Mouse (Mus musculus) myocyte (in vitro differentiated cells): ENCODE measurements at regions not wholly inside any gene's neighbourhood (a gene's known extent, or its start where the extent isn't known, plus 50 kb on each side); places are given as distances from the start of the nearest gene placed in this dataset.

Source experiments
- H3K27me3 ChIP-seq: one replicate; pipeline ENCODE4 v1.6.1; 2011; ENCODE audit not compliant: control insufficient read depth, insufficient read depth, insufficient read length
- H3K36me3 ChIP-seq: one replicate; pipeline ENCODE4 v1.6.1; 2011; ENCODE audit not compliant: control insufficient read depth, insufficient read depth
- H3K4me2 ChIP-seq: one replicate; pipeline ENCODE4 v1.6.1; 2011; ENCODE audit warnings: low read depth, control low read depth
- H3K4me3 ChIP-seq: one replicate; pipeline ENCODE4 v1.5.1; 2011; ENCODE audit warnings: mild to moderate bottlenecking, control low read depth, moderate library complexity
- H3K79me2 ChIP-seq: one replicate; pipeline ENCODE4 v1.6.1; 2011; ENCODE audit not compliant: control insufficient read depth, insufficient read depth
- H3ac ChIP-seq: one replicate; pipeline ENCODE4 v1.6.1; 2011; ENCODE audit not compliant: control insufficient read depth, insufficient read length
- CEBPB ChIP-seq: IDR thresholded peaks from 2 replicates; pipeline ENCODE4 v1.6.1; 2011; ENCODE audit warnings: mild to moderate bottlenecking, moderate library complexity; ENCODE audit not compliant: poor library complexity, insufficient read depth, severe bottlenecking
- E2F4 ChIP-seq: IDR thresholded peaks from one replicate; pipeline ENCODE4 v1.6.1; 2011; ENCODE audit warnings: mild to moderate bottlenecking, control low read depth, moderate library complexity; ENCODE audit not compliant: insufficient read depth
- MAX ChIP-seq: IDR thresholded peaks from one replicate; pipeline ENCODE4 v1.6.1; 2011; ENCODE audit warnings: low read depth, mild to moderate bottlenecking, control low read depth
- MYOD1 ChIP-seq, 3 experiments: IDR thresholded peaks; one replicate each; pipeline ENCODE4 v1.6.1; 2011; ENCODE audit warnings: control low read depth in 2 of 3, low read depth in 2 of 3, mild to moderate bottlenecking in 2 of 3, moderate library complexity in 1 of 3; ENCODE audit not compliant: insufficient read length in 2 of 3, control insufficient read depth in 1 of 3
- MYOG ChIP-seq, 3 experiments: IDR thresholded peaks; one replicate each; pipeline ENCODE4 v1.6.1; 2011; ENCODE audit warnings: control low read depth in 2 of 3, low read depth in 2 of 3, mild to moderate bottlenecking in 2 of 3; ENCODE audit not compliant: insufficient read length in 2 of 3, control insufficient read depth in 1 of 3, insufficient read depth in 1 of 3
- POLR2A ChIP-seq: IDR thresholded peaks from one replicate; pipeline ENCODE4 v1.6.1; 2011; ENCODE audit warnings: low read depth, mild to moderate bottlenecking, control low read depth, moderate library complexity; ENCODE audit not compliant: insufficient read length
- POLR2AphosphoS2 ChIP-seq: IDR thresholded peaks from one replicate; pipeline ENCODE4 v1.6.1; 2011; ENCODE audit warnings: low read depth, control low read depth; ENCODE audit not compliant: insufficient read length
- REST ChIP-seq: IDR thresholded peaks from one replicate; pipeline ENCODE4 v1.6.1; 2011; ENCODE audit warnings: mild to moderate bottlenecking, control low read depth, moderate library complexity; ENCODE audit not compliant: insufficient read depth, insufficient read length
- SRF ChIP-seq: IDR thresholded peaks from one replicate; pipeline ENCODE4 v1.6.1; 2011; ENCODE audit warnings: low read depth; ENCODE audit not compliant: control insufficient read depth, insufficient read length
- TCF12 ChIP-seq: IDR thresholded peaks from one replicate; pipeline ENCODE4 v1.6.1; 2011; ENCODE audit warnings: mild to moderate bottlenecking, control low read depth; ENCODE audit not compliant: poor library complexity, insufficient read depth, severe bottlenecking
- TCF3 ChIP-seq: IDR thresholded peaks from one replicate; pipeline ENCODE4 v1.6.1; 2011; ENCODE audit warnings: low read depth, control low read depth; ENCODE audit not compliant: insufficient read length
- USF1 ChIP-seq: IDR thresholded peaks from one replicate; pipeline ENCODE4 v1.6.1; 2011; ENCODE audit warnings: low read depth, mild to moderate bottlenecking, control low read depth, moderate library complexity

DNA sequence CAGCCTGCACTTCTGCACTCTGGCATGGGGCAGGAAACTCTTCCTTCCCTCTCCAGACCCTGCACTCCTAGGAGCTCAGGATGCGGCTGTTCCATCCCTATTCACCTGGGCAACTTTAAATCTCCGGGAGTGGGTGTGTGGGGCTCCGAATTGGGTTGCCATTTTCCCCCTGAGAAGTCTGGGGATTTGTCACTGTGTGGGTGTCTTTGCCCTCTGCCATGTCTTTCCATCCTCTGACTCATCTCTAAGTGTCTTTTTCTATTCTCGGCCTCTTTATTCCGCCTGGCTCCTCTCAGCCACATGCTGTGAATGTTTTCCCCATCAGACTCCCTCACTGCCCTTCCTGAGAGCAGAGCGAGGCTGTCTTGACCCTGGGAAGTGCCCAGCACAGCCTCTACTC lies 448.2 kb downstream of the Vrk1 start:
- Histone ChIP-seq H3K4me3 (no peak overlapping the region), H3K4me2 (no peak overlapping the region), H3K36me3 (no peaks in the 10 kb centered on the region), H3ac (no peak overlapping the region), H3K79me2 (no peaks in the 10 kb centered on the region), H3K27me3 (no peaks in the 10 kb centered on the region)
- no peak for TF ChIP-seq TCF12
- TF ChIP-seq MAX = no peak
- TF ChIP-seq USF1 = no peak
- TF ChIP-seq TCF3 = no peak
- TF ChIP-seq CEBPB = no peak
- TF ChIP-seq E2F4 = no peak
- no peak for TF ChIP-seq REST
- TF ChIP-seq MYOD1 (IDR thresholded peaks at IDR 0.05; ENCODE audit: control insufficient read depth in 1 of 3, insufficient read length in 2 of 3, low read depth in 2 of 3) = no peak
- TF ChIP-seq POLR2A = no peak
- no peak for TF ChIP-seq SRF
- no peak for TF ChIP-seq POLR2AphosphoS2
- no peak for TF ChIP-seq MYOG (IDR thresholded peaks at IDR 0.05; ENCODE audit: control insufficient read depth in 1 of 3, insufficient read depth in 1 of 3, insufficient read length in 2 of 3, low read depth in 2 of 3)

DNA sequence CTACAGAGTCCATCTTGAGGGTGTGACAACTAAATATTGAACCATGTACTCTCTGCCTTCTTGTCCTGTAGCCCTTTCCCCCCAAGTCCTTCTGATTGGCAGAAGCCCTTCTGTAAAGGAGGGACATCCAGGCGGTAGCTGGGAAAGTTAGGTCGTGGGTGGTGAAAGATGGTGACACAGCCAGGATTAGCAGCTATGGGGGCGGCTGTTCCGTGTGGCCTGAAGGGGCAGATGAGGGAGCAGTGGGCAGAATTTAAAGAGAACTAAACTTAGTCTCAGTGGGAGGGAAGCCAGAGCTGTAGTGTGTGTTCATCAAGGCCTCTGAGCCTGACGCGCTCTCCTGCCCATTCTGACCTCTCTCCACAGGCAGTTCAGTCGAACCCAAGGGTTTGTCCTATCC lies 450.6 kb downstream of the Vrk1 start:
- Histone ChIP-seq H3K27me3 (no peaks in the 10 kb centered on the region), H3K79me2 (no peaks in the 10 kb centered on the region), H3K4me3 (no peak overlapping the region), H3K4me2 (no peak overlapping the region), H3K36me3 (no peaks in the 10 kb centered on the region), H3ac (no peak overlapping the region)
- TF ChIP-seq POLR2A (no peak), TCF12 (no peak), SRF (no peak), MAX (no peak), CEBPB (no peak), MYOG (IDR thresholded peaks at IDR 0.05; ENCODE audit: control insufficient read depth in 1 of 3, insufficient read depth in 1 of 3, insufficient read length in 2 of 3, low read depth in 2 of 3) (no peak), MYOD1 (IDR thresholded peaks at IDR 0.05; ENCODE audit: control insufficient read depth in 1 of 3, insufficient read length in 2 of 3, low read depth in 2 of 3) (no peak)

DNA sequence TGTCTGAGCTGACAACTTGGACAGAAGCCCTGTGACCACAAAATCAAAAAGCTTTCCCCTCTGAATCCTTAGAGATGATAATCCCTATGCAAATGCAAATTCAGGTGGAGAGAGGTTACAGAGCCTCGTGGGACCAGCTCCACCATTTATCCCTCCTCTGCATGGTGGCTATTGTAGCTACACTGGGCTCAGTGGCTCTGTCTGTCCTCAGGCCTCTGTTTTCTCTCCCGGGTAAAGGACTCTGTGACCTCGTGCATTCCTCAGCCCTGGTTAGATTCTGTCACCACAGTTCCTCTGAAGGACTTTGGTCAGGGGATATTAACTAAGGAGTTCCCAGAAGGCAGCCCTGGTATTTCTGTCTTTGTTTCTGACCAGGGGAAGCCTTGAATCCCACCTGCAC lies 452.3 kb downstream of the Vrk1 start:
- Histone ChIP-seq H3K27me3 (no peaks in the 10 kb centered on the region), H3K4me3 (no peak overlapping the region), H3K36me3 (no peaks in the 10 kb centered on the region), H3ac (no peak overlapping the region), H3K79me2 (no peaks in the 10 kb centered on the region), H3K4me2 (no peak overlapping the region)
- no peak for TF ChIP-seq SRF
- no peak for TF ChIP-seq TCF12
- TF ChIP-seq REST = no peak
- TF ChIP-seq USF1 = no peak
- no peak for TF ChIP-seq E2F4
- TF ChIP-seq MAX = no peak
- TF ChIP-seq MYOD1 (IDR thresholded peaks at IDR 0.05; ENCODE audit: control insufficient read depth in 1 of 3, insufficient read length in 2 of 3, low read depth in 2 of 3) = no peak
- no peak for TF ChIP-seq POLR2AphosphoS2
- TF ChIP-seq POLR2A = no peak
- no peak for TF ChIP-seq CEBPB
- TF ChIP-seq MYOG (IDR thresholded peaks at IDR 0.05; ENCODE audit: control insufficient read depth in 1 of 3, insufficient read depth in 1 of 3, insufficient read length in 2 of 3, low read depth in 2 of 3) = no peak

DNA sequence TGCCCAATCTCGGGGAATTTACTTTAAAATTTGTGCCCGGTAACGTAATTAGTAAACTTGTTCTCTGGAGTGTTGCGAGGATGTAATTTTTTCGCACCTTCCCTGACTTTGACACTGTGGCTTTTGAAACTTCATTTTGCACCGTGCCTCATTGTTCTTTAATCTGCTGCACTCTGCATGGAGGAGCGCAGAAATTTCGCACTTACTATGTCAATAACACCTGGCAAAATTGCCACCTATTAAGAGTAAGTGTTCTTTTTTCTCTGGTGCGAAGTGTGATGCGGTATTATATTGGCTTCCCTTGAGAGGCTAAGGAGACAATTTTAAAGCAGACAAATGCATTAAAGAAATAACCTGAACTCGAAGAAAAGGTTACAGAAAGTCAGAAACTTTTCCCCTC lies 454.7 kb downstream of the Vrk1 start:
- no peaks in the 10 kb centered on the region for H3K36me3 ChIP-seq
- H3K4me3 ChIP-seq = no peak overlapping the region
- H3ac ChIP-seq = no peak overlapping the region
- no peak overlapping the region for H3K4me2 ChIP-seq
- TF ChIP-seq USF1 (no peak), REST (no peak), MYOD1 (IDR thresholded peaks at IDR 0.05; ENCODE audit: control insufficient read depth in 1 of 3, insufficient read length in 2 of 3, low read depth in 2 of 3) (no peak), MAX (no peak), POLR2A (no peak), POLR2AphosphoS2 (no peak), TCF12 (no peak), SRF (no peak), MYOG (IDR thresholded peaks at IDR 0.05; ENCODE audit: control insufficient read depth in 1 of 3, insufficient read depth in 1 of 3, insufficient read length in 2 of 3, low read depth in 2 of 3) (no peak)
- no peaks in the 10 kb centered on the region for H3K79me2 ChIP-seq
- no peaks in the 10 kb centered on the region for H3K27me3 ChIP-seq

DNA sequence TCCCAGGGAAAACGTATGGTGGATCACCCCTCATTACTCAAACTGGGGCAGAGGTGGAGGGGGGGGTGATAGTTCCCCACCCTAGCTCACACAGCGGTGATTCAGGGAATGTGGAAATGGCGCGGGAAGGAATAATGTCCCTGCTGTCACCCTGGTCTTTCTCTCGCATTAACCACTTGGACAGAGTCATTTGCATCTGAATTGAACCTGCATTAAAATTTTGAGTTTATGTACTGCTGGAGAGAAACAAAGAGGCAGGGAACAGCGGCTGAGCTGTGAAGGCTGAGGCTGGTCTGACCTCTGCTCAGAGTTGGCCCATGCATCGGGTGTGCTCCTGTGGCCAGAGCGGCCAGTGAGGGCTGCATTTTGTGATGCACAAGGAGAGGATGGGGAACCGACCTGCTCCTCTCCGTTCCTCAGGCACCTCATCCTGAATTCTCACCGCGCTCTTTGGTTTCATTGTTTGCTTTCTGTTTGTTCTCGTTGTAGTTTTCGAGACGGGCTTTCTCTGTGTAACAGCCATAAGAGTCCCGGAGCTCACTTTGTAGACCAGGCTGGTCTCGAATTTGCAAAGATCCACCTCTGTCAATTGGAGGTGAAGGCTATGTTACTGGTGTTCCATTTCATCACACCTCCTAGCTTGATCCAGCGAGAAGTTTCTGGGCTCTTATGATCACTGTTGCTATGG lies 458.3 kb downstream of the Vrk1 start:
- Histone ChIP-seq H3K79me2 (no peaks in the 10 kb centered on the region), H3K4me3 (no peak overlapping the region), H3ac (no peak overlapping the region), H3K27me3 (no peaks in the 10 kb centered on the region), H3K4me2 (no peak overlapping the region), H3K36me3 (no peaks in the 10 kb centered on the region)
- TF ChIP-seq SRF = no peak
- no peak for TF ChIP-seq REST
- no peak for TF ChIP-seq E2F4
- no peak for TF ChIP-seq MAX
- no peak for TF ChIP-seq POLR2AphosphoS2
- no peak for TF ChIP-seq CEBPB
- no peak for TF ChIP-seq USF1
- TF ChIP-seq MYOG (IDR thresholded peaks at IDR 0.05; ENCODE audit: control insufficient read depth in 1 of 3, insufficient read depth in 1 of 3, insufficient read length in 2 of 3, low read depth in 2 of 3) = no peak
- no peak for TF ChIP-seq TCF3
- TF ChIP-seq MYOD1 (IDR thresholded peaks at IDR 0.05; ENCODE audit: control insufficient read depth in 1 of 3, insufficient read length in 2 of 3, low read depth in 2 of 3) = no peak
- TF ChIP-seq TCF12 = no peak
- no peak for TF ChIP-seq POLR2A
